Mouse (Mus musculus) layer of hippocampus, adult 11-12 months (tissue): ENCODE results near the gene Sult2a3.
"Not testable (repeated sequence)": the region's sequence is repeated elsewhere in the genome, so short reads cannot be mapped to it uniquely, and the experiment has no call there.

Source experiments
- DNase-seq: peaks from one replicate; pipeline ENCODE4 v3.0.0; 2022; ENCODE audit warnings: low spot score

Sult2a3 gene

DNA sequence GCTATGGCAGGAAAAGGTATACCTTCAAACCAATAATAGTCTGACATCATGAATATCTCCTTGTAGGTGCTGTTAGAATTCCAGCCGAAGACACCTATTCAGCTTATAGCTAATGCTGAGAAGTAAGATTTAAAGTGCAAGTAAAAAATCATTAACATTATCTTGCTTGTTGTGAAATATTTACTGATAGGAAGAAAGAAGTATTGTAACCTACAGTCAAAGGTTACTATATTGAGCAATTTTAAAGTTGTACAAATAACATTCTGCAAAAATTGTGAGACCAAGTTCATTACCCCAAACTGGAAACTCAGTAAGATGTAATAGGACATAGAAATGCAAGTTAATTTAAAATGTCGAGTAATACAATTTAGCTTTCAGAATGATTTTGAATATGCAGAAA lies at the start of gene Sult2a3:
Gene Sult2a3 (minus strand): TSS at position 101 of the 400 bp plus-strand sequence.
- DNase-seq = no peak

DNA sequence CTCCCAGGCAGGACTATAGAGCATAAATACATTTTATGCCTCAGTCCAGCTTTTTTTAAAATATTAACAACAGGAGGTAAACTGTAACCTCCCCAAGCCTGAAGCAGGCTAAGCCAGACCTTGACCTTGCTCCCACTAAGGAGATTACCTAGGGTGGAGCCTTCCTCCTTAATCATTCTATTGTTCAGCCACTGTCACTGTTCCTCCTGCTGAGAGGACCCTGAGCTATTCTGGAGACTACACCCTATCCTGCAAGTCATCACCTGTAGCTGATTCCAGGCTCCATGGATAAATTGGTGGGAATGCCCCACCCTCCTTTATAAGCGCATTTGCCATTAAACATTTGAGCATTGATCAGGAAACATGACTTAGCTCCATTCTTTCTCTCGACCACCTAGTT lies 2.4 kb downstream of the Sult2a3 start:
- DNase-seq = no peak

DNA sequence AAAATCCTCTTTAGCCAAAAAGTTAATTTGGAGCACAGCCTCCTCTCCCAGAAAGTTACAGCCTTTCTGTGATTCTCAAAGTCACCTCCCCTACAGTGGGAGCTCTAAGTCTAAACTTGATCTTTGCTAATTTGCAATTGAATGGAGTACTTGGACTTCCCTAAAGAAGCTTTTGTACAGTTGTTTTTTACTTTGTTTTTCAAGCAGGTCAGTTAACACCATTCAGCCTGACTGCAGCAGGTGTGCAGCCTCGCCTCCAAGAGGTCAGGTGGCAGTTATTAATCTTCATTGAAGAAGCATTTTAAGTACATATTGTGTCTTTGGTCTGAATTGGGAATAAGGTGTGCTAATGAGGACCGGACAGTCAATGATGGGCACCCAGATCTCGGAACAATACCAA lies 3.0 kb downstream of the Sult2a3 start:
- DNase-seq = not testable (repeated sequence)

DNA sequence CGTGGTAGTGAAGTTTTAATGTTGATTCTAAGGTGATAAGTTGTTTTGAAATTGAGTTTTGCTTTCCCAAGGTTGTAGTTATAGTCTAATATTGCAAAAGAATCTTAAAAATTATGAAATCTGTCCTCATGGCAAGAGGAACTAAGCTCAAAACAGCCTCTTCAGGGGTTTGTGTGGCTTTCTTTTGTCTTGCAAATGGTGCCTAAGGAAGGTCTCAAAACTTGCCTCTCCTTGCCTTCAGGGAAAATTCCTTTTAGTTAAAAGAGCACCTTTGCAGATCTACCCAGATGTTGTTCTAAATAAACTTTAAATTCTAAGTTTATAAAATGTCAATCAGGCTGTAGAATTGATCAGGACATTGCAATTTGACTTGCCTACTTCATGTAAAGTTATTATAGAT lies 6.1 kb downstream of the Sult2a3 start:
- no peak for DNase-seq

GRCm38 (mm10) chr7:14114471-14114870 lies 8.4 kb downstream of the Sult2a3 start:
- DNase-seq = not testable (repeated sequence)

GRCm38 (mm10) chr7:14047821-14048220 lies 75.0 kb downstream of the Sult2a3 start:
- not testable (repeated sequence) for DNase-seq

DNA sequence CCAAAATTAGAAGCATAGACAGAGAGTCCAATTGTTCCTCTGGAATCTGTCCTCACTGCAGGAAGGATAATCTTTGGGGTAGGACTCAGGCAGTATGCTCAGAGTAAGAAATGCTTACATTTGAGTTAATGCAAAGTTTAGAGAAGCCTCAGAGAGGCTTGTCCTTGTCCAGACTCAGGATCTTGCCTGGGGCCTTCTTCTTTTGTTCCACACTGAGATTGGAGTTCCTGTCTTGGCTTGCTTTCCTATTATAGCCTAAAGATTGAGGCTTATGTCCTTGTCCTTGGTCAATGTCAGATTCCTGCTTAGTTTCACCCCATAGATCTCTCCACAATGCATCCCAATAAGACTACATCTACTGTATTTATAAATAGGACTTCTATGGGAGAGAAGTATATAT lies 92.0 kb downstream of the Sult2a3 start:
- not testable (repeated sequence) for DNase-seq
